15 mouse cellular contexts compared by ENCODE assay signal in genomic region chr15:82856065-82856464, GRCm38 (mm10).
DNase-seq lines count a peak whose midpoint lies in the region; ATAC-seq and TF ChIP-seq lines count a peak whose summit lies in the region.
"Had no signal": no experiment of that assay in that cellular context is flagged by ENCODE, and none has a peak within 500 bp of the region (broad histone marks: within the 10 kb centered on the region; RNA-seq: fewer than 3 reads in every experiment).

No protein-coding gene starts in this region.

- peaks cover 9% of the 10 kb centered on the region for H3K4me1 ChIP-seq in forebrain, embryonic 15.5 days
- H3K4me1 ChIP-seq in forebrain, embryonic 11.5 days (replicated peaks; ENCODE audit: control insufficient read depth, insufficient read depth, low read length), result peaks cover 6% of the 10 kb centered on the region
- H3K4me1 ChIP-seq in kidney, postnatal 0 days (replicated peaks; ENCODE audit: insufficient read depth, low read length), result no peaks in the 10 kb centered on the region
- H3K4me1 ChIP-seq in midbrain, embryonic 10.5 days, result peaks cover 38% of the 10 kb centered on the region
- peaks cover 24% of the 10 kb centered on the region for H3K4me1 ChIP-seq in neural tube, embryonic 15.5 days
- no peaks in the 10 kb centered on the region for H3K4me1 ChIP-seq in kidney, embryonic 15.5 days
- H3K4me1 ChIP-seq: limb, embryonic 15.5 days had no signal

- 0 out of 2 replicates have a peak, but pooled peaks have one; percentile 8 for TF ChIP-seq CTCF in kidney, postnatal 0 days (IDR thresholded peaks at IDR 0.05; ENCODE audit: low read depth)

- no peak overlapping the region for H3K4me3 ChIP-seq in forebrain, embryonic 15.5 days
- H3K4me3 ChIP-seq in forebrain, embryonic 11.5 days (ENCODE audit: low read depth, low read length), result no peak overlapping the region
- no peak overlapping the region for H3K4me3 ChIP-seq in kidney, postnatal 0 days (replicated peaks; ENCODE audit: low read depth, low read length)
- no peak overlapping the region for H3K4me3 ChIP-seq in midbrain, embryonic 10.5 days
- no peak overlapping the region for H3K4me3 ChIP-seq in neural tube, embryonic 15.5 days (replicated peaks)
- no peak overlapping the region for H3K4me3 ChIP-seq in kidney, embryonic 15.5 days (replicated peaks)
- H3K4me3 ChIP-seq: limb, embryonic 15.5 days had no signal

- no peak for ATAC-seq in forebrain, embryonic 15.5 days (replicated peaks)
- no peak for ATAC-seq in forebrain, embryonic 11.5 days (replicated peaks; ENCODE audit: low FRiP score)
- ATAC-seq in kidney, postnatal 0 days (replicated peaks; ENCODE audit: low FRiP score, low read depth), result no peak
- ATAC-seq in neural tube, embryonic 15.5 days (ENCODE audit: low FRiP score), result no peak
- no peak for ATAC-seq in kidney, embryonic 15.5 days (replicated peaks; ENCODE audit: low FRiP score)
- ATAC-seq: liver, postnatal 0 days had no signal

- no peak overlapping the region for H3K4me2 ChIP-seq in forebrain, embryonic 15.5 days (replicated peaks)
- H3K4me2 ChIP-seq in forebrain, embryonic 11.5 days (ENCODE audit: low read depth, low read length, severe bottlenecking), result no peak overlapping the region
- H3K4me2 ChIP-seq in kidney, postnatal 0 days (ENCODE audit: low read length), result no peak overlapping the region
- no peak overlapping the region for H3K4me2 ChIP-seq in neural tube, embryonic 15.5 days
- no peak overlapping the region for H3K4me2 ChIP-seq in kidney, embryonic 15.5 days
- H3K4me2 ChIP-seq: heart, embryonic 11.5 days; limb, embryonic 15.5 days had no signal

- H3K27ac ChIP-seq in forebrain, embryonic 15.5 days (replicated peaks), result peak overlapping the region; percentile 79; the same call in 1 of the 2 replicates
- H3K27ac ChIP-seq in forebrain, embryonic 11.5 days (ENCODE audit: low read depth, low read length), result no peak overlapping the region
- H3K27ac ChIP-seq in kidney, postnatal 0 days, result no peak overlapping the region
- H3K27ac ChIP-seq in midbrain, embryonic 10.5 days (replicated peaks), result peak overlapping the region; percentile 78; the same call in 1 of the 2 replicates
- peak overlapping the region; percentile 49 for H3K27ac ChIP-seq in neural tube, embryonic 15.5 days (replicated peaks)
- no peak overlapping the region for H3K27ac ChIP-seq in kidney, embryonic 15.5 days
- H3K27ac ChIP-seq: limb, embryonic 15.5 days; stomach, postnatal 0 days had no signal

- H3K36me3 ChIP-seq in forebrain, embryonic 15.5 days, result peaks cover 49% of the 10 kb centered on the region
- H3K36me3 ChIP-seq in forebrain, embryonic 11.5 days (ENCODE audit: control insufficient read depth, insufficient read depth, low read length), result peaks cover 8% of the 10 kb centered on the region; the same call in 1 of the 2 replicates
- H3K36me3 ChIP-seq in kidney, postnatal 0 days (ENCODE audit: insufficient read depth, low read length), result peaks cover 42% of the 10 kb centered on the region
- H3K36me3 ChIP-seq in midbrain, embryonic 10.5 days, result peaks cover 59% of the 10 kb centered on the region
- H3K36me3 ChIP-seq in neural tube, embryonic 15.5 days, result peaks cover 43% of the 10 kb centered on the region
- peaks cover 60% of the 10 kb centered on the region for H3K36me3 ChIP-seq in kidney, embryonic 15.5 days

- no peak overlapping the region for H3K9ac ChIP-seq in forebrain, embryonic 15.5 days (replicated peaks)
- H3K9ac ChIP-seq in forebrain, embryonic 11.5 days (ENCODE audit: low read length), result no peak overlapping the region
- H3K9ac ChIP-seq in kidney, postnatal 0 days (ENCODE audit: low read depth, low read length), result no peak overlapping the region
- no peak overlapping the region for H3K9ac ChIP-seq in neural tube, embryonic 15.5 days (replicated peaks)
- no peak overlapping the region for H3K9ac ChIP-seq in kidney, embryonic 15.5 days
- H3K9ac ChIP-seq: limb, embryonic 15.5 days; liver, postnatal 0 days had no signal

- 85% methylated on average over 2 of the region's 2 CpGs for WGBS in forebrain, embryonic 15.5 days
- 94% methylated on average over 2 of the region's 2 CpGs for WGBS in forebrain, embryonic 11.5 days
- WGBS in kidney, postnatal 0 days, result 97% methylated on average over 2 of the region's 2 CpGs
- 93% methylated on average over 2 of the region's 2 CpGs for WGBS in midbrain, embryonic 10.5 days
- WGBS in neural tube, embryonic 15.5 days, result 80% methylated on average over 2 of the region's 2 CpGs
- 83% methylated on average over 2 of the region's 2 CpGs for WGBS in kidney, embryonic 15.5 days

- H3K27me3 ChIP-seq in forebrain, embryonic 15.5 days, result no peaks in the 10 kb centered on the region
- H3K27me3 ChIP-seq in forebrain, embryonic 11.5 days (ENCODE audit: control insufficient read depth, insufficient read depth, low read length), result no peaks in the 10 kb centered on the region
- H3K27me3 ChIP-seq in kidney, postnatal 0 days (ENCODE audit: insufficient read depth, low read length), result no peaks in the 10 kb centered on the region
- no peaks in the 10 kb centered on the region for H3K27me3 ChIP-seq in midbrain, embryonic 10.5 days (ENCODE audit: low read depth, poor library complexity, severe bottlenecking)
- no peaks in the 10 kb centered on the region for H3K27me3 ChIP-seq in neural tube, embryonic 15.5 days (replicated peaks)
- H3K27me3 ChIP-seq in kidney, embryonic 15.5 days, result no peaks in the 10 kb centered on the region
- H3K27me3 ChIP-seq: limb, embryonic 15.5 days had no signal

- DNase-seq in forebrain, embryonic 11.5 days (ENCODE audit: low spot score), result no peak
- no peak for DNase-seq in kidney, postnatal 0 days (ENCODE audit: low spot score)
- no peak for DNase-seq in kidney, adult 8-10 months
- DNase-seq in midbrain, embryonic 10.5 days (ENCODE audit: low spot score), result no peak
- DNase-seq in frontal cortex, postnatal 36 days (ENCODE audit: low spot score in 2 of 2), result no peak
- DNase-seq: cerebellum, postnatal 36 days; gastrocnemius, postnatal 14 days; liver, postnatal 0 days; thymus, postnatal 36 days had no signal

- no peaks in the 10 kb centered on the region for H3K9me3 ChIP-seq in forebrain, embryonic 15.5 days
- H3K9me3 ChIP-seq in forebrain, embryonic 11.5 days (ENCODE audit: control insufficient read depth, low read length), result no peaks in the 10 kb centered on the region
- H3K9me3 ChIP-seq in kidney, postnatal 0 days (replicated peaks; ENCODE audit: low read length), result no peaks in the 10 kb centered on the region
- no peaks in the 10 kb centered on the region for H3K9me3 ChIP-seq in midbrain, embryonic 10.5 days (replicated peaks)
- H3K9me3 ChIP-seq in neural tube, embryonic 15.5 days (replicated peaks), result no peaks in the 10 kb centered on the region
- no peaks in the 10 kb centered on the region for H3K9me3 ChIP-seq in kidney, embryonic 15.5 days (replicated peaks)
- H3K9me3 ChIP-seq: limb, embryonic 15.5 days had no signal

Comparison
In these comparisons a context has a peak if more than half of its experiments do, and no peak if none do; other contexts are left out.
1. H3K27ac ChIP-seq: peak in forebrain, embryonic 15.5 days (single experiment), midbrain, embryonic 10.5 days (single experiment) and neural tube, embryonic 15.5 days (single experiment); none in forebrain, embryonic 11.5 days (single experiment), kidney, postnatal 0 days (single experiment) and kidney, embryonic 15.5 days (single experiment).